Mouse (Mus musculus) heart, postnatal 0 days (tissue): Measurements from ENCODE around the gene Hoxd8. TPM values are rescaled to one million over a fixed set of nuclear protein-coding genes. Genes with fewer than 3 reads are reported as not detected.

Source experiments
- ATAC-seq: fragments of 200-750 bp; cut with Nextera tagmentation; 2 replicates; pipeline ENCODE4 v1.8.0; 2017; ENCODE audit warnings: low read depth, moderate number of reproducible peaks, moderate library complexity; ENCODE audit not compliant: insufficient read depth
- DNase-seq: peaks from one replicate; pipeline ENCODE4 v3.0.0-alpha.2; 2016; ENCODE audit warnings: low spot score
- H3K27ac ChIP-seq: fragments of 300-500 bp; sonication (generic); 2 replicates; pipeline ENCODE4 v1.5.1; 2014; ENCODE audit warnings: low read depth, mild to moderate bottlenecking
- H3K27me3 ChIP-seq: fragments of 300-500 bp; sonication (generic); 2 replicates; pipeline ENCODE4 v1.6.1; 2014; ENCODE audit warnings: low read length, mixed read lengths; ENCODE audit not compliant: control insufficient read depth, insufficient read depth
- H3K36me3 ChIP-seq: fragments of 300-500 bp; sonication (generic); replicated peaks from 2 replicates; pipeline ENCODE4 v1.6.1; 2014; ENCODE audit warnings: low read length, mixed read lengths; ENCODE audit not compliant: control insufficient read depth, insufficient read depth
- H3K4me1 ChIP-seq: fragments of 300-500 bp; sonication (generic); 2 replicates; pipeline ENCODE4 v1.6.1; 2014; ENCODE audit warnings: antibody characterized with exemption; ENCODE audit not compliant: control insufficient read depth, insufficient read depth
- H3K4me2 ChIP-seq: fragments of 300-500 bp; sonication (generic); 2 replicates; pipeline ENCODE4 v1.6.1; 2014; ENCODE audit warnings: low read depth, mild to moderate bottlenecking, low read length, moderate library complexity
- H3K4me3 ChIP-seq: fragments of 300-500 bp; sonication (generic); 2 replicates; pipeline ENCODE4 v1.5.1; 2014; ENCODE audit warnings: low read depth, low read length
- H3K9ac ChIP-seq: fragments of 300-500 bp; sonication (generic); replicated peaks from 2 replicates; pipeline ENCODE4 v1.6.1; 2014; ENCODE audit warnings: low read depth, low read length, mixed read lengths
- H3K9me3 ChIP-seq: fragments of 300-500 bp; sonication (generic); replicated peaks from 2 replicates; pipeline ENCODE4 v1.6.1; 2016; ENCODE audit warnings: low read length; ENCODE audit not compliant: control insufficient read depth
- CTCF ChIP-seq: IDR thresholded peaks from 2 replicates; pipeline ENCODE4 v1.5.1; 2016; ENCODE audit warnings: antibody characterized with exemption, control low read depth, low read depth
- EP300 ChIP-seq: IDR thresholded peaks from 2 replicates; pipeline ENCODE4 v1.6.1; 2016; ENCODE audit warnings: antibody characterized with exemption, low read depth
- WGBS: fragments of 180-500 bp; shearing (Covaris S2); extraction: QIAGEN DNeasy Blood & Tissue Kit; methylation state at CpG from one replicate; pipeline ENCODE4 v1.1.7; 2014; 5-methylcytosine and 5-hydroxymethylcytosine counted together
- polyA plus RNA-seq: library from polyadenylated mRNA; unstranded; fragments of >200 nt; fragmentation: Nextera tagmentation; extraction: Ambion mirVana; gene quantifications from 2 replicates; pipeline ENCODE4 v1.2.1, GENCODE M21; 2015
- total RNA-seq: library from RNA; depleted of rRNA; stranded (reverse); fragments of >200 nt; gene quantifications from 2 replicates; pipeline ENCODE4 v1.2.3, GENCODE M21; 2014; ENCODE audit warnings: low replicate concordance; rRNA removed

The Hoxd8 gene
- 1.5 TPM in 1 of 2 replicates, not detected in the other for total RNA-seq
- polyA plus RNA-seq: 0.23 and 0.26 TPM in 2 replicates

DNA sequence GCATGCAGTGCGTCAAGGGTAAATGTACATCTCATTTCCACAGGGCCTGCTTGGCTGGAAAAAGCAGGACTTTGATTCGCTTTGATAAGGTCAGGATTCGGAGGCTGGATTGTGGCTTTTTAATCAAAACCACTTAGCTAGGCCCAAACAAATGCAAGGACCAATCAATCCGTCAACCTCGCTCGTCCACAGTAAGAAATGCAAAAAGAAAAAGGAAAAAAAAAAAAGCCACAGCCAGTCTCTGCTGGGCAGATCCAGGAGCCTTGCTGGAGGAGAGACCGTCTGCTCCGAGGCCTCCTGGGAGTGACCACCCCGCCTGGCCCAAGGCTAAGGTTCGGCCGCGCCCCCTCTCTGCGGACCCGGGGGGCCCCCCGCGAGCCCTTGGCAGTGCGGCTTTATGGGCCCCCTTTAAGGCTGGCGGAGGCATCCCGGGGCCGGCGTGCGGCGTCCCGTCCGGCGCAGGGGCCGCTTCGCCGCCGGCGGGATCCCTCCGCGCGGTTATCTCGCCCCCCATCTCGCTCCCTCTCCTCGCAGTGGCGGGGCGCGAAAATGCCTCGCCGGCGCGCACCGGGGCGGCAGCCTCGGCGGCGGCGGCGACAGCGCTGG, at the start of gene Hoxd8:
Gene Hoxd8, plus strand, starts transcription at position 223 of the 606 bp plus-strand sequence.
- Histone ChIP-seq H3K27ac (peak within 1 kb of the TSS; percentile 7; the same call in 1 of the 2 replicates), H3K4me1 (no peaks in the 10 kb centered on the region), H3K9ac (peak within 1 kb of the TSS; percentile 39; the same call in 1 of the 2 replicates), H3K36me3 (no peaks in the 10 kb centered on the region), H3K4me3 (peak within 1 kb of the TSS; percentile 52), H3K27me3 (peaks cover 98% of the 10 kb centered on the region), H3K4me2 (peak within 1 kb of the TSS; percentile 72), H3K9me3 (no peaks in the 10 kb centered on the region)
- DNase-seq (no peak), ATAC-seq (no peak)
- TF ChIP-seq EP300: no peak
- TF ChIP-seq CTCF: no peak
- under 1% methylated on average over 42 of the region's 52 CpGs for WGBS

DNA sequence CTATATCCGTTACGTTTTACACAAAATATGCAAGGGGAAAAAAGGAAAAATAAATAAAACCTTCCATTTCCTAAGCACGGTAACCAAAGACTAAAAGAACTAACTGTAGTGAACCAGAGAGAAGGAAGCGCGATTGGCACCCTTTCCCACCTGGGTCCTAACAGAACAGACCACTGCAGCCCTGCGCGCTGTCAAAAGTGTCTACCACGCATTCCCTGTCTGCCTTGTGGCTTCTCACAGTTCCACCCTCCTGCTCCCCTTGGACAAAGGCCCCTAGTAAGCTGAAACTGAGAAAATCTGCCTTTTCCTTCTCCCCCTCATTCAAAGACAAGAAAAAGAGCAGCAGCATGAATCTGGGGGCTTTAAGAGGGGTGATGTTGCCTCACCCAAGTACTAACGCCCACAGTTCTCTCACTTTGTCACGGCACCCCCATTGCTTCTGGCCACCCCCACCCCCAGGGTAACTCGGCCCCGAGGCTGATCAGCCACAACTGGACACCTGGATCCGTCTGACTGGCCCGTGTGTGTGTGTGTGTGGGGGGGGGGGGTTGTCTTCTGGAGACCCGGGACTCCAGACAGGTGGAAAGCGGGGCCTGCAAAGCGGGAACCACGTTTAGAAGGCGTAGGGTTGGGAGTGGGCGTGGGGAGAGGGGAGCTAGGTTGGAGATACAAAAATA, 49.5 kb upstream of the Hoxd8 start:
- no peak for ATAC-seq
- H3K9me3 ChIP-seq: no peaks in the 10 kb centered on the region
- H3K36me3 ChIP-seq: no peaks in the 10 kb centered on the region
- H3K27me3 ChIP-seq: peaks cover 94% of the 10 kb centered on the region
- H3K4me2 ChIP-seq: no peak overlapping the region
- H3K4me1 ChIP-seq: no peaks in the 10 kb centered on the region
- no peak overlapping the region for H3K27ac ChIP-seq
- DNase-seq: no peak
- no peak for TF ChIP-seq EP300
- no peak for TF ChIP-seq CTCF
- WGBS: 7% methylated on average over 20 of the region's 20 CpGs
- no peak overlapping the region for H3K4me3 ChIP-seq
- H3K9ac ChIP-seq: no peak overlapping the region

DNA sequence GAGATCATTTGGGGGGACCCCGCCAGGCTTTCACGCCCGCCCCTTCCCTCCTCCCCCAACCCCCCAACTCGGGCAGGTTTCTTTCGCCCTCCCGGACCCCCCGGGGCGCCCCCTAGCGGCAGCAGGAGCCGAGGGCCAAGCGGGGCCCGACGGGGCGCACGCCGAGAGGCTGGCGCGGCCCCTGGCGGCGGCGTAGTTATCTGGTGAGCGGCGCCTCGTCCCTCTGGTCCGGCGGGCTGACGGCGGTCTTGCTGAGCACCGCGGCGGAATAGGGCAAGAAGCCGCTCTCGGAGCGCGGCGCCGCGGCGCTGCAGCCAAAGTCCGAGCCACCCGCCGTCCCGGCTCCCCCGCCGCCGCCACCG, 49.0 kb upstream of the Hoxd8 start:
- Histone ChIP-seq H3K27me3 (peaks cover 94% of the 10 kb centered on the region), H3K9ac (no peak overlapping the region), H3K27ac (no peak overlapping the region), H3K4me2 (peak overlapping the region; percentile 48), H3K4me3 (peak overlapping the region; percentile 41), H3K36me3 (no peaks in the 10 kb centered on the region), H3K9me3 (no peaks in the 10 kb centered on the region), H3K4me1 (no peaks in the 10 kb centered on the region)
- TF ChIP-seq EP300 (no peak), CTCF (no peak)
- no peak for DNase-seq
- ATAC-seq: no peak
- 2% methylated on average over 29 of the region's 47 CpGs for WGBS

DNA sequence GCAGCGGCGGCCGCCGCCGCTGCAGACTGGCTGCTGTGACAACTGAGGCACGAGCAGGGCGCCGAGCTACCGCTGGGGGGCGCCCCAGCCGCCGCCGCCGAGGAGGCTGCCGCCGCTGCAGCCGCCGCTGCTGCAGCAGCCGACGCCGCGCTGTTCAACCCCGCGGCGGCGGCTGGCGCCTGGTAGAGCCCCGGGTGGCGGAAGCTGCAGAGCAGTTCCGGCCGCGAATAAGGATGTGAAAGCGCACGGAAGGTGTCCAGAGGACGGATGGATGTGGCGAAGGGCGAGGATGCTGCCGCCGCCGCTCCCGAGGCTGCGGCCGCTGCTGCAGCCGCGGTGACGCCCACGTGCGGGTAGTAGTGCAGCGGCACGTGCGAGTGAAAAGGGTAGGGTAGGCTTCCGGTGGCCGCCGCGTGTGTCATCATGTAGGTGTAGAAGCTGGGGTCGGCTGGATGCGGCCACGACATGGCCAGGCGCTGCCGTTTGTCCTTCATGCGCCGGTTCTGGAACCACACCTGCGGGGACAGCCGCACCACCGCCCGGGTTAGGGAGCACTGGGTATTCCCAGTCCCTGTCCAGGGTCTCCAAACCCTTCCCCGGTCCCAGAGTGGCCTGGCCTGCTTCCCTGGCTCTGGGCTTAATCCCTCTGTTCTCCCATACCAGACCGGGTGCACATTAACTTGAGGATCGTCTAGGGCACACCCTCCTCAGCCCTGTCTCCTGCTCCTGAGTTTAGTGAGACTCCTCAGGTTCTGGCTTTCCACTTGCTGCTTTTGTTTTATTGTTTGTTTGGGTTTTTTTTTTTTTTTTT, 48.4 kb upstream of the Hoxd8 start:
- no peak for DNase-seq
- under 1% methylated on average over 64 of the region's 69 CpGs for WGBS

DNA sequence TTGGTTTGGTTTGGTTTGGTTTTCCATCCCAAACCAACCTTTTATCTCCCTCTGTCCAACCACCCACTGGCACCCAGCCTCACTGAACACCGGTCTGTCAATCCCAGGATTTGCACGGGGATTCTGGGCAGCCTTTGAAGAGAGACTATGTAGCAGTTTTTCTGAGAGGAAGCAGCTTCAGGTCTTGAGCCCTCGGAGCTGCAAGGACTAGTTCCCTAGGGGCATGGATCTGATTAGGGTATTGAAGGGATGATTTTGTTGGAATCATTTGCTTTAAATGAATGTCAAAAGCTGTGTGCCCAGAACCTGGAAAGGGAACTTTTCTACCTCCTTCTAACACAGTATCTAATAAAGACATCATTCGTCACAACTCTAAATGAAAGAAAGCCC, 47.8 kb upstream of the Hoxd8 start:
- DNase-seq (no peak), ATAC-seq (no peak)
- Histone ChIP-seq H3K4me2 (no peak overlapping the region), H3K4me1 (no peaks in the 10 kb centered on the region), H3K9me3 (no peaks in the 10 kb centered on the region), H3K4me3 (no peak overlapping the region), H3K27me3 (peaks cover 94% of the 10 kb centered on the region), H3K9ac (no peak overlapping the region), H3K36me3 (no peaks in the 10 kb centered on the region), H3K27ac (no peak overlapping the region)
- TF ChIP-seq CTCF (no peak), EP300 (no peak)
- 7% methylated on average over 4 of the region's 4 CpGs for WGBS

More for the DNA sequence above, 48.4 kb upstream of the Hoxd8 start:
- no peak overlapping the region for H3K27ac ChIP-seq
- peak overlapping the region; percentile 48 for H3K4me2 ChIP-seq
- H3K9me3 ChIP-seq: no peaks in the 10 kb centered on the region
- peaks cover 94% of the 10 kb centered on the region for H3K27me3 ChIP-seq
- no peak overlapping the region for H3K9ac ChIP-seq
- no peak for TF ChIP-seq CTCF
- no peak for TF ChIP-seq EP300
- no peak for ATAC-seq
- H3K4me3 ChIP-seq: peak overlapping the region; percentile 41
- H3K4me1 ChIP-seq: no peaks in the 10 kb centered on the region
- no peaks in the 10 kb centered on the region for H3K36me3 ChIP-seq
